Mouse (Mus musculus) liver, postnatal 0 days (tissue): Measurements from ENCODE around the gene Olfr1512.

ENCODE experiments used
- CTCF ChIP-seq: sonication (generic); IDR thresholded peaks from 2 replicates; pipeline ENCODE4 v1.5.1; 2016; ENCODE audit warnings: antibody characterized with exemption, low read depth
- EP300 ChIP-seq: IDR thresholded peaks from 2 replicates; pipeline ENCODE4 v1.6.1; 2016; ENCODE audit warnings: antibody characterized with exemption, low read depth, mild to moderate bottlenecking

DNA sequence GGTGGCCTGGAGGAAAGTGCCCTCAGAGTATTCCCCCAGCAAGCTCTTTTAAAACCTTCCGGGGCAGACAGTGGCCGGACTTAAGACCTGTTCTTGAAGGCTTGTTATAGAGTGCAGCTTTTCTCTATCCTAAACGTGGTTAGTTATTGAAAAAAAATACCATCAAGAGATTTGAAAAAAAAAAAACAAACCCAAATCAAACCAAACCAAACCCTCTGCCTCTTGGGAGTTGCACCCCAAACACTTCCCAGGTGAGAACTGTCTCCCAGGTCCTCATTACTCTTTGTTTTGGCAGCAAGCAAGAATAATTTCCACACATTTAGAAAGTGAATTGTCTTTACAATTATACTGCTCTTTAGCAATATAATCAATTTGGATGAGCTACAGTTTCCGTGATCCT, 18.3 kb upstream of the Olfr1512 start, which contains the start of gene Olfr1511:
- TF ChIP-seq CTCF (no peak), EP300 (no peak)
